Mouse (Mus musculus): Measurements from ENCODE around the gene Ccdc114. TPM values are rescaled to one million over a fixed set of nuclear protein-coding genes. Genes with fewer than 3 reads are reported as not detected.

Ccdc114 gene
- polyA plus RNA-seq, 1 experiment from 2014 or later = 2.0 TPM

GRCm38 (mm10) chr7:45914067-45914466 lies 9.8 kb upstream of the Ccdc114 start:
- H3K4me2 ChIP-seq = no peak overlapping the region
- no peak overlapping the region for H3K27ac ChIP-seq (ENCODE audit: low read depth, low read length)
- no peaks in the 10 kb centered on the region for H3K27me3 ChIP-seq (ENCODE audit: control insufficient read depth, insufficient read depth, low read length)
- ATAC-seq (replicated peaks; ENCODE audit: insufficient number of reproducible peaks, low FRiP score, low TSS enrichment) = no peak
- no peak overlapping the region for H3K4me3 ChIP-seq (ENCODE audit: low read depth, low read length)
- 84% methylated on average over 6 of the region's 6 CpGs for WGBS (ENCODE audit: insufficient replicate concordance)
- H3K9me3 ChIP-seq (replicated peaks; ENCODE audit: control insufficient read depth, low read length) = no peaks in the 10 kb centered on the region
- H3K9ac ChIP-seq (ENCODE audit: low read depth, low read length) = no peak overlapping the region
- H3K4me1 ChIP-seq (ENCODE audit: control insufficient read depth, insufficient read depth, low read length) = peaks cover 19% of the 10 kb centered on the region
- peaks cover 11% of the 10 kb centered on the region for H3K36me3 ChIP-seq (ENCODE audit: control insufficient read depth, insufficient read depth, low read length)

DNA sequence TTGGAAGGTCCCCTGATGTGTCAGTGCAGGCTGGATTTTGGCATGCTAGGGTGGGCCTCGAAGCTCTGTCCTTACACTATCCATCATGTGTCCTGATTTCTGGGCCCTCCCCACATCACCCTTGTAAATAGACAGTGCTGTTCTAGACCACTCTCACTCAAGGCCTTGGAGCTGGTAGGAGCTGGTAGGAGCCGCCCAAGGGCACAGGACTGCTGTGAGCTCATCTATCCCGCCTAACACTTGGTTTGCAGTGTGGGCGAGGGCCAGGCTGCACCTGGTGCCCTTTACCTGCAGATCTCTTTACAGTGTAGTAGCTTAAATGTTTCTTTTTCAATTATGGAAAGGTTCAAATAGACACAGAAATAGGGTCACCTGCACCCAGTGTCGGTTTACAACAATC lies 8.9 kb upstream of the Ccdc114 start:
- ATAC-seq (replicated peaks; ENCODE audit: insufficient number of reproducible peaks, low FRiP score, low TSS enrichment) = no peak
- Histone ChIP-seq H3K27me3 (ENCODE audit: control insufficient read depth, insufficient read depth, low read length) (peaks cover 3% of the 10 kb centered on the region), H3K4me2 (no peak overlapping the region), H3K36me3 (ENCODE audit: control insufficient read depth, insufficient read depth, low read length) (peaks cover 3% of the 10 kb centered on the region), H3K27ac (ENCODE audit: low read depth, low read length) (no peak overlapping the region), H3K9ac (ENCODE audit: low read depth, low read length) (no peak overlapping the region), H3K4me3 (ENCODE audit: low read depth, low read length) (no peak overlapping the region), H3K9me3 (replicated peaks; ENCODE audit: control insufficient read depth, low read length) (no peaks in the 10 kb centered on the region), H3K4me1 (ENCODE audit: control insufficient read depth, insufficient read depth, low read length) (peaks cover 19% of the 10 kb centered on the region)
- 79% methylated on average over 5 of the region's 5 CpGs for WGBS (ENCODE audit: insufficient replicate concordance)

DNA sequence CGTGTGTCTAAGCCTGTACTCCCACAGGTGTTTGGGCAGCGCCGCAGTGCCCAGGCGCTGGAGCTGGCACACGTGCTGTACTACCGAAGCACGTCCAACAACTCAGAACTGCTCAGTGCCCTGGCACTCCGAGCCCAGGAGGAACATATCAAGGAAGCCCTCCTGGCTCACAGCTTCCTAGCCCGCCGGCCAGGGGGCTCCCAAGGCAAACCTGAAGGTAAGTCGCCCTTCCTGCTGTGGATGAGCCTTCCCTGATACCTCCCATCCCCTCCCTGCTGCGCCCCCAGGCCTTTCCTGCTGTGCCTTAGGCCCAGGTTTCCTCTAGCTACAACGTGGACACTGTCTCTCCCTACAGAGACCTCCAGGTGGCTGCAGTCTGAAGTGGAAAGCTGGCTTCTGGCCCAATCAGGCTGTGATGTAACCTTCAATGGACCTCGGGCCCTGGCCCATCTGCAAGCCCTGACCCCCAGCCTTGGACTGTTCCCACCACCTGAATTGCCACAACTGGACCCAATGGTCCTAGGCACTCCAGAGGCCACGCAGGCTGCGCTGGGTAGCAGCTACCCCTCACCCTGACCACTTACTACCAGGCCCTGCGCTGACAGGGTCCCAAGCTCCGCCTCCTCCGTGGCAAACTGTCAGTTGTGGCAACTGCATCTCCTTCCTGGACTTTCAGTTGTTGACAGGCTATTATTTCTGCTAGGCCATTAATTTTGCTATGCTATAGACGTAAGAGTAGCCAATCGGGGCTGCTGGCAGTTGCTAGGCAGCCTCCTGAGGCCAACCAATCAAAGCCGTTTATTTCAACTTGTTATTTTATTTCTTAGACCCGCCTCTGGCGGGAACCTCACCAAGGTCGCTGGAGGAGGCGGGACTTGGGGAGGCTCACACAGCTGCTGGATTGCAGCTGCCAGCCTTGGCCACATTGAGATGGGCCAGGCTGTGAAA lies 7.5 kb upstream of the Ccdc114 start:
- peaks cover 21% of the 10 kb centered on the region for H3K4me1 ChIP-seq (ENCODE audit: control insufficient read depth, insufficient read depth, low read length)
- no peaks in the 10 kb centered on the region for H3K9me3 ChIP-seq (replicated peaks; ENCODE audit: control insufficient read depth, low read length)
- WGBS (ENCODE audit: insufficient replicate concordance) = 36% methylated on average over 26 of the region's 26 CpGs
- H3K4me2 ChIP-seq = peak overlapping the region; percentile 59
- peaks cover 8% of the 10 kb centered on the region for H3K27me3 ChIP-seq (ENCODE audit: control insufficient read depth, insufficient read depth, low read length)
- H3K9ac ChIP-seq (ENCODE audit: low read depth, low read length) = peak overlapping the region; percentile 48; the same call in 1 of the 2 replicates
- ATAC-seq (replicated peaks; ENCODE audit: insufficient number of reproducible peaks, low FRiP score, low TSS enrichment) = peak; percentile 33
- peak overlapping the region; percentile 4; the same call in 1 of the 2 replicates for H3K4me3 ChIP-seq (ENCODE audit: low read depth, low read length)
- H3K27ac ChIP-seq (ENCODE audit: low read depth, low read length) = 0 out of 2 replicates have a peak overlapping the region, but pooled peaks have one; percentile 6
- no peaks in the 10 kb centered on the region for H3K36me3 ChIP-seq (ENCODE audit: control insufficient read depth, insufficient read depth, low read length)

DNA sequence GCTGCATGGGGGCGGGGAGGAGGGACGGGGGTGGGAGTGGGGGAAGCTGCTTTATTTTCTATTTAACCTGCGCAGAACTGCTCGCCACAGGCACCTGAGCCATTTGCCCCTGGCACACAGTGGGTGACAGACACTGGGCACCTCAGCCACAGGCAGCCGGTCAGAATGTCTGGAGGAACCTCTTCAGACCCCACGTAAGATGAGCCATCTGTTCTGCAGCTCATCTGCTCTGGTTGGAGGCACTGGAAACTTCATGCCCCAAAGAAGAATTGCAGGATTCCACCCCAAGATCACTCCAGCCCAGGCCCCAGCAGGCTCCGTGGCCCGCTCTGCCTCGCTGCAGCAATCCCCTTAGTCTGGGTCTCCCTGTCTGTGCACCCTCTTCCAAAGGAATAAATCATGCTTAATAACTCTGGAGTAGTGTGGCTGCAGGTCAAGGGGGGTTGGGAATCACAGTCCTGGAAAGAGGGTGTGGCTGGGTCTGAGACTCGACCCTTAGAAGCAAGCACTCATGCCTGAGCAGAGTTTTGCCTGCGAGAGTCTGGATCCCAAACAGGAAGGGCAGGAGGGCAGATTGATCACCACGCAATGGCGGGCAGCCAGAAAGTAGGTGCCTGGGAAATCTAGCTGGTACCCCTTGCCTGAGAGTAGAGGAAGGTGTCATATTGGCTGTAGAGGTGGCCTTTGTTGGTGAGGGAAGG lies 6.7 kb upstream of the Ccdc114 start:
- peaks cover 8% of the 10 kb centered on the region for H3K27me3 ChIP-seq (ENCODE audit: control insufficient read depth, insufficient read depth, low read length)
- no peak overlapping the region for H3K4me3 ChIP-seq (ENCODE audit: low read depth, low read length)
- H3K4me2 ChIP-seq = peak overlapping the region; percentile 59
- peaks cover 21% of the 10 kb centered on the region for H3K4me1 ChIP-seq (ENCODE audit: control insufficient read depth, insufficient read depth, low read length)
- ATAC-seq (replicated peaks; ENCODE audit: insufficient number of reproducible peaks, low FRiP score, low TSS enrichment) = no peak; the same call in 1 of the 2 replicates
- H3K27ac ChIP-seq (ENCODE audit: low read depth, low read length) = peak overlapping the region; percentile 62
- H3K9me3 ChIP-seq (replicated peaks; ENCODE audit: control insufficient read depth, low read length) = no peaks in the 10 kb centered on the region
- H3K9ac ChIP-seq (ENCODE audit: low read depth, low read length) = no peak overlapping the region
- no peaks in the 10 kb centered on the region for H3K36me3 ChIP-seq (ENCODE audit: control insufficient read depth, insufficient read depth, low read length)
- WGBS (ENCODE audit: insufficient replicate concordance) = 31% methylated on average over 13 of the region's 13 CpGs

GRCm38 (mm10) chr7:45917926-45918325 lies 5.9 kb upstream of the Ccdc114 start:
- no peak overlapping the region for H3K27ac ChIP-seq (ENCODE audit: low read depth, low read length)
- H3K36me3 ChIP-seq (ENCODE audit: control insufficient read depth, insufficient read depth, low read length) = no peaks in the 10 kb centered on the region
- H3K4me1 ChIP-seq (ENCODE audit: control insufficient read depth, insufficient read depth, low read length) = peaks cover 29% of the 10 kb centered on the region
- WGBS (ENCODE audit: insufficient replicate concordance) = 80% methylated on average over 15 of the region's 15 CpGs
- peaks cover 8% of the 10 kb centered on the region for H3K27me3 ChIP-seq (ENCODE audit: control insufficient read depth, insufficient read depth, low read length)
- no peak overlapping the region for H3K4me3 ChIP-seq (ENCODE audit: low read depth, low read length)
- H3K4me2 ChIP-seq = no peak overlapping the region
- no peak for ATAC-seq (replicated peaks; ENCODE audit: insufficient number of reproducible peaks, low FRiP score, low TSS enrichment)
- no peak overlapping the region for H3K9ac ChIP-seq (ENCODE audit: low read depth, low read length)
- no peaks in the 10 kb centered on the region for H3K9me3 ChIP-seq (replicated peaks; ENCODE audit: control insufficient read depth, low read length)

DNA sequence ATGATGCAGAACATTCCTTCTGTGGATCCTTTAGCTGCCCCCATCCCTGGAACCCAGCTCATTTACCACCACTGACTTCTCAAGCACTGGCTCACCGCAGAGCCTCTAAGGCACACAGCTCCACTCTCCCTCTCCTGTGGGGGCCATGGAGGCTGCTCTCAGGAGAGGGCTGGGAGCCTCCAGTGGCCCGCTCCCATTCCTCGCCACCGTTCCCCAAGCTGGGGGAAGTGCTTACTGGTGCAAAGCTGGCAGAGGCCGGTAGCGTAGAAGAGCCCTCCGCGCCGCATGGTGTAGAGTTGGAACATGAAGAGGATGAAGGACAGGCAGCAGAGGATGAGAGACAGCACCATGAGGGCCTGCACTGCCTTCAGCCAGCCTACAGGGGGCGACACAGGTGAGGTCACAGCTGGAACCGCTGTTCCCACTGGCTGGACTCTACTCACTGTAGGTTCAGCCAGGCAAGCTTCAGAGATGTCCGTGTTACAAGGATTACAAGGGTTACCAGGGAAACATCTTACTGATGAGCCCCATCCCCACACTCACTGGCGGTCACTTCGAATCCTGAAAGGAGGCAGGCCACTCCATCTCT lies 4.7 kb upstream of the Ccdc114 start:
- Histone ChIP-seq H3K36me3 (ENCODE audit: control insufficient read depth, insufficient read depth, low read length) (no peaks in the 10 kb centered on the region), H3K9me3 (replicated peaks; ENCODE audit: control insufficient read depth, low read length) (no peaks in the 10 kb centered on the region), H3K27me3 (ENCODE audit: control insufficient read depth, insufficient read depth, low read length) (peaks cover 8% of the 10 kb centered on the region), H3K4me2 (no peak overlapping the region; the same call in 1 of the 2 replicates), H3K9ac (ENCODE audit: low read depth, low read length) (no peak overlapping the region; the same call in 1 of the 2 replicates), H3K4me1 (ENCODE audit: control insufficient read depth, insufficient read depth, low read length) (peaks cover 29% of the 10 kb centered on the region), H3K27ac (ENCODE audit: low read depth, low read length) (no peak overlapping the region), H3K4me3 (ENCODE audit: low read depth, low read length) (no peak overlapping the region)
- ATAC-seq (replicated peaks; ENCODE audit: insufficient number of reproducible peaks, low FRiP score, low TSS enrichment) = no peak
- 61% methylated on average over 14 of the region's 14 CpGs for WGBS (ENCODE audit: insufficient replicate concordance)

DNA sequence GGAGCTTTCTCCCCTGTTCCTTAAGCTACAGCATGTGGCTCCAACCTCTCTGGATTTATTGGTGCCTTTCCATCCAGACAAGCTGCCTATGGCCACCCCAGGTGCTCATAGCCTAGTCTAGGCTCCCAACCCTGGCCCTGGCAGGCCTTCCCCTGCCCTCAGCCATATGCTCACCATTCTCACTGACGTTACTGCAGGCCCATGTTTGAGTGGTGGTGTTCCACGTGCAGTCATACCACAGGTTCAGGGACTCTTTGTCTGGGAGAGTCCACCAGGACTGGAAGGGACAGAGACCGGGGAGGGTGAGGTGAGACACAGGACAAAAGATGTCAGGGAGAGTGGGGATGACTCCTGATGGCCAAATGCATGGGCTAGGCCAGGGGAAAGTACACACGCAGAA lies 4.1 kb upstream of the Ccdc114 start:
- H3K4me3 ChIP-seq (ENCODE audit: low read depth, low read length) = peak overlapping the region; percentile 38; the same call in 1 of the 2 replicates
- H3K27ac ChIP-seq (ENCODE audit: low read depth, low read length) = no peak overlapping the region
- peaks cover 29% of the 10 kb centered on the region for H3K4me1 ChIP-seq (ENCODE audit: control insufficient read depth, insufficient read depth, low read length)
- H3K9ac ChIP-seq (ENCODE audit: low read depth, low read length) = peak overlapping the region; percentile 62
- H3K4me2 ChIP-seq = peak overlapping the region; percentile 62
- H3K36me3 ChIP-seq (ENCODE audit: control insufficient read depth, insufficient read depth, low read length) = no peaks in the 10 kb centered on the region
- H3K27me3 ChIP-seq (ENCODE audit: control insufficient read depth, insufficient read depth, low read length) = peaks cover 8% of the 10 kb centered on the region
- H3K9me3 ChIP-seq (replicated peaks; ENCODE audit: control insufficient read depth, low read length) = no peaks in the 10 kb centered on the region
- 81% methylated on average over 4 of the region's 4 CpGs for WGBS (ENCODE audit: insufficient replicate concordance)
- ATAC-seq (replicated peaks; ENCODE audit: insufficient number of reproducible peaks, low FRiP score, low TSS enrichment) = no peak

DNA sequence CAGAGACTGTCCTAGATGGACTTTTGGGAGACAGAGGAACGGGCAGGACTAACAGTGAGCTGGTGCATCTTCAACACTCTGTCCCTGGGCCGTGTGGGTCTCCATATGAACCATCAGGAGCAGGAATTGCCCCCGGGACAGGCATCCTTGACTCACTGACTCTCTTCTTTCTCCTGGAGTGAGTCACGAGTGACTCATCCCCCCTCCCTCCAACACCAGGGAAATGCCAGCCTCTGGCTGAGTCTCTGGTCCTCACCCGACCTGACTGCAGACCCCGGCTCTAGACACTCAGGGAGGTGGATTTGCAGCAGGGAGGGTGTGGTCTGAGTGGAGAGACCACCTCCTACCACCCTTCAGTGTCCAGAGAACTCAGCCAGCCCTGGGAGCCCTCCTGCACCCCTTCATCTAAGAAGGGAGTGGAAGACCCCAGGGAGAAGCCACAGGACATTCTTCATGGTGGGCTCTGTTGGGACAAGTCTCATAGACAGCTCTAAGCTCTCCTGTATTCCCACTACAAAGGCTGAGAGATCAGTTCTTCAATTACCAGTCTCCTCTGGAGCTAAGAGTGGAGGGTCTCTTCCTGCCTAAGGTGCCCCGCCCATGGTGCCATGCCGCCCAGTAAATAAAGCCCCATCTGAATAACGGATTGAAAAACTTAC lies 3.2 kb upstream of the Ccdc114 start:
- H3K4me3 ChIP-seq (ENCODE audit: low read depth, low read length) = peak overlapping the region; percentile 38
- peaks cover 8% of the 10 kb centered on the region for H3K27me3 ChIP-seq (ENCODE audit: control insufficient read depth, insufficient read depth, low read length)
- 22% methylated on average over 9 of the region's 9 CpGs for WGBS (ENCODE audit: insufficient replicate concordance)
- peaks cover 29% of the 10 kb centered on the region for H3K4me1 ChIP-seq (ENCODE audit: control insufficient read depth, insufficient read depth, low read length)
- peak overlapping the region; percentile 62 for H3K4me2 ChIP-seq
- peak overlapping the region; percentile 57 for H3K27ac ChIP-seq (ENCODE audit: low read depth, low read length)
- no peaks in the 10 kb centered on the region for H3K36me3 ChIP-seq (ENCODE audit: control insufficient read depth, insufficient read depth, low read length)
- ATAC-seq (replicated peaks; ENCODE audit: insufficient number of reproducible peaks, low FRiP score, low TSS enrichment) = no peak
- H3K9me3 ChIP-seq (replicated peaks; ENCODE audit: control insufficient read depth, low read length) = no peaks in the 10 kb centered on the region
- peak overlapping the region; percentile 62 for H3K9ac ChIP-seq (ENCODE audit: low read depth, low read length)

All from heart, embryonic 11.5 days (tissue).